Mouse (Mus musculus): Measurements from ENCODE around the gene Zfhx3.

The Zfhx3 gene

DNA sequence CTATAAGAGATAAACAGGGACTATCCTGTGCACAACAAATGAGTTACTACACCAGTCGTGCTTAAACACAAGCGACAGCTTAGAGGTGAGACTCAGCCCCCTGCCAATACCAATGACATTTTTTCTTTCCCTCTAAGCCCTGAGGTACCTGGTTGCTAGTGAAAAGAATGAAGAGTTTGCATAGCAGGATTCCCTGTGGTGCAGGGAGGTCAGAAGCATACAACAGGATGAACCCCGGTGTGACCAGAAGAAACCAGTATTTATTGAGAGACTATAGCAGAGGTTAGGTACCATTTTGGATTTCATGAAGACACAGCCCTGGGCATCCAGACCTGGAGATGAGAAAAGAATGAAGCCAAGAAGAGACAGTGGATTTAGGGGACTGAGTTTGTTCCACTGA lies 498.0 kb downstream of the Zfhx3 start:
- no peak for DNase-seq (ENCODE audit: low read depth, low spot score)

GRCm38 (mm10) chr8:108450847-108451246 lies 508.4 kb downstream of the Zfhx3 start:
- DNase-seq (ENCODE audit: low read depth, low spot score) = no peak

- no peak for DNase-seq (ENCODE audit: low read depth, low spot score)
Observed at GRCm38 (mm10) chr8:108454561-108455311, 512.3 kb downstream of the Zfhx3 start.

DNA sequence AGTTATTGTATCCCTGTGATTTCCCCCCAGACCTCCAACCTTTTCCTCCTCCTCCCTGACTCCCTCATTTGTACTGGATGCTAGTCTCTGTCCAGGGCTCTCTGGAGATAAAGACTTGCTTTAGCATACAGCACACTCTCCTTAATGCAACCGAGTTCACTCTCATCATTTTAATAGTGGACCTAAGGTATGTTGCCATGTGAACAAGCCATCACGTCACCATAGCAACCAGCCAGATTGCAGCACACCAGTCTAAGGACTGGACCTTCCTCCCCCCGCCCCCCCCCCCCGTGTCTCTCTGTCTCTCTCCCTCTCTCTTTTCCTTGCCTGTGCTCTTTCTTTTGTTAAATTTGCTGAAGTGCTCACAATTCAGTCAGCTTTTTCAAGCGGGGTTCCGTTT lies 524.2 kb downstream of the Zfhx3 start:
- no peak for DNase-seq (ENCODE audit: low read depth, low spot score)

DNA sequence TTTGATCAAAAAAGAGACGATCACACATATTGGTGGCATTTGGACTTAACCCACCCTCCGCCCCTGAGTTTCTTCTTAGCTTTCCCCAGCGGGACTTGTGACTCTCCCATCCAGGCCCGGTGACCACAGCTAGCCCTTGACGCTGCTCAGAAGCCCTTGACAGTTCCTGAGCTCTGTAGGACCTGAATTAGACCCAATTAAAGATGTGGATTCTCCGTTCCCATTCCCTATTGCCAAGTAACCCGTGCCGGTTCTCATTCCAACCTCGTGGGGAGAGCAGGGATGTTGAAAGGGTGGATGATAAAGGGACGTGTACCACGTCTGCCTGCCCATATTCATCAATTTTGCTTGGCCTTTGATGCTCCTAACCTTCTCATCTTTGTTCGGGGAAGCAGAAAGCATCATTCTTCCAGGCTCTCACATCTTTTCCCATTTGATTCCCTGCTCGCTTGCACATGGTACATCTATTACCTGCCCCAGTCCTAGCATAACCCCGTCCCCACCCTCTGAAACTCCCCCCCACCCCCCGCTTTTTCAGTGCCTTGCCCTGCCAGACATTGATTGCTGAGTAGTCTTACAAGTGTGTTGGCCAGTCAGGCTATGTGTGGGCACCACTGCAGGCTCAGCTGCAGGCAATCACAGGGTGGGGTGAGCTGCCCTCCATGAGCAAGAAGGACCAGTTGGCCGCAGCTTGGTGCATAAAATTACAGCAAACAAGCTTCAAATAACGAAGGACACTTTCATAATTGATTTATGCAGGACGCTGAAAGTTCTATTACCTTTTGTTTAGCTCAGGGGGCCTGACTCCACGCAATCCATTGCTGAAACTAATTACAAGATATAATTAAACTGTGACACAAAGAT lies 525.0 kb downstream of the Zfhx3 start:
- DNase-seq (ENCODE audit: low read depth, low spot score) = no peak

DNA sequence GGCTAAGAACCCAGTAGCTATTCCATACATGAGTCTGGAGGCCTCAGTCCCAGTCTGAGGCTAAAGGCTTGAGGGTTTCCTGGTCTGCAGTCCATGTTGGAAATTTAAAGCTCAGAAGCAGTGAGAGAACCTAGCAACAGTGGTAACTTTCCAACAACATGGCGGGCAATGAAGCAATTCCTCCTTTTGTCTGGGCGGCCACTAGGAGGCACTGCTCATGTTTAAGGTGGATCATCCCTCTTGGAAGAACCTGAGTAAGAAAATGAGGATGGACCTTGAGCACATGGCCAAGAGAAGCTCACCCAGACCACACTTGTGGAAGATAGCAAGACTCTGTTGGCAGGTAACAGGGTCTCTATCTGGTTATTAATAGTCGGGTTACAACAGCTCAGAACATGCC lies 527.8 kb downstream of the Zfhx3 start:
- DNase-seq (ENCODE audit: low read depth, low spot score) = no peak

- DNase-seq (ENCODE audit: low read depth, low spot score) = no peak
Observed at GRCm38 (mm10) chr8:108474556-108474955, 532.1 kb downstream of the Zfhx3 start.

DNA sequence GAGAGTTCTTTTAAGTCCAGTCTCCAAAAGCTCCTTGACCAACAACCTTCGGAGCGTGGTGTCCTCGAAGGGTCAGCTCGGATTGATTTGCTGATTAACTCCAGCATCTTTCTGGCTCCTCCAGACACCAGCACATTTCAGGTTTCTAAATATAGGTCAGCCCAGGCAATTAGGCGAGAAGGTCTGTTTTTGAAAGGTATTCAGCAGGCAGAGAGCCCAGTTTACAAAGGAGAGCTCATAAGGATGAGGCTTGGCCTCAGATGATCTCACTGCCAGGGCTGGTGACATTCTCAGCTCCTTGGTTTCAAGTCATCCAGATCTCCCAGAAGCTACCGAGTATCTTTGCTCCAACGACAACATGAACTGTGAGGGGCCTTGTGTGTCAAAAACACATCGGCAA lies 535.7 kb downstream of the Zfhx3 start:
- no peak for DNase-seq (ENCODE audit: low read depth, low spot score)

DNA sequence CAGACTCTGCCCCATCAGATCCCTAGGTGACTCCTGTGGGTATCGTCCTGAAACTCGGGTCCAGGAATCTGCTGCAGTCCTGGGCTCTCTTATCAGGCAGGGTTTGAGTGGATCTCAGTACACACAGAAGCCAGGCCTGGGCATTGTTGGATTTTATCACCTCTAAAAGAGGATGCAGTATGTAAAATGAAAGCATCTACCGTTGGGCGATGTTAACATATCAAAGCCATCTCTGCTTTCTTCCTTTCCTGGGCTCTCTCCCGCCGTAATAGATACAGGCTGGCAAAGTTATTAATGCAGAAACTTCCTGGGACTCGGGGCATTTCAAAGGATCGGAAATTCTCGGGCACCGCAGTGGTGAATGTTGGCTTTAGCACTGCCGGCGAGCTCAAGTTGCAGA lies 537.7 kb downstream of the Zfhx3 start:
- DNase-seq (ENCODE audit: low read depth, low spot score) = no peak

DNA sequence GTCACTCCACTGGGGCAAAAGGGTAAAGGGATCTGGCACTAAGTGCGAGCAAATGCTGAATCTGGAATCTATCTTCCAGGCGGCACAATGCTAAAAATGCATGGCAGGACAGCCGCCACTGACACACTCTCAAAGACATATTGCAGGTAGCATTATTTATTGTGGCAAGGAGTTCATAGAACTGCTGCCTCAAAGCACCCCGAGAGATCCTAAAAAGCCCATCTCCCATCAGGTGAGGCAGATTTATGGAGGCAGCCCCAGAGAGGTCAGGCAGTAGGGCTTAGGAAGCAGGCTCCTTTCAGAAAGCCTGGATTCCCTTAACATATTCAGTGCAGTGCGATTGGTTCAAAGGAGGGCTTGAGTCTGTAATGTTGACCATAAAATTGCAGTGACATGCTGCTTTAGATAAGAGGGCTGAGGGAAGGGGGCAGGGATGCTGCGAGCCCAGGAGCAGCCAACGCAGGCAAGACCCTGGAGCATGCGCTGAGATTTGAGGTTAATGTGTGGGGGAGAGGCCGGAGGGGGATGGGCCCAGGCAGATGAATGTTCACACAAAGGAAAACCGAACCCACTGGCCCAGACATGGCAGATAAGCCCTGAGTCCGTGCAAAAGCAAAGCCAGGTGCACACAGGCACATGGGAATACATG lies 538.8 kb downstream of the Zfhx3 start:
- no peak for DNase-seq (ENCODE audit: low read depth, low spot score)

- no peak for DNase-seq (ENCODE audit: low read depth, low spot score)
Observed at GRCm38 (mm10) chr8:108496101-108496500, 553.7 kb downstream of the Zfhx3 start.

DNA sequence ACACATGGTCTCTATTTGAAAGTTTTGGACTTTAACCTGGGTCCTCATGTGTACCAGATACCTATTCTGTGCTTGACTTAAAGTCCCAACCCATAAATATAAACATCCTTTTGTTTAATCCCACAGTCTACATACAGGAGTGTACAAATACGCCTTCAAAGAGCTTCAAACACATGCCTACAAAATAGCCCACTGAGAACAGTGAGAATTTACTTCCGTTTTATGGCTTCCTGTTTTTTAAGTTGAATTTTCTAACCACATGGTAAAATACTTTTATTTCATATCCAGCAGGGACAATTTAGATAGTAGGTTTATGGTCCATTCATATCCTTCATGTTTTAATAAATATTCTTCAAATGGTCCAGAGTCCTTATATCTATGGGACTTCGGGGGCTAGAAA lies 564.3 kb downstream of the Zfhx3 start:
- DNase-seq (ENCODE audit: low read depth, low spot score) = no peak

DNA sequence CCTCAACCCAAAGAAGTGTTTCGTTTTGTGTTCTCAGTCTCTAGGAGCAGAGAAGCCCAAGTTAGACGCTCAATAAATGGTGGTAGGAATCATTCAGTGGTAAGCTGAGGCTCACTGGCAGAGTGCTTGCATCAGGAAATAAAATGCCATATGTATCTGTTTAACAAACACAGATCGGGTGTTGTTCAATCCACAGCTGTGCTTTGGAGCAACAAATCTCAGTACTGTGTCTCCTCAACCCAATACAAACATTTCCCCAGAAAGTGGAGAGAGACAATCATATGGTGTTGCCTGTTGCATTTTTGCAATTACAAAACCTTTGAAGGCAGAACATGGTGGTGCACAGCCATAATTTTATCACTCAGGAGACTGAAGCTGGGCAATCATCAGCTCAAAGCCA lies 565.3 kb downstream of the Zfhx3 start:
- no peak for DNase-seq (ENCODE audit: low read depth, low spot score)

- DNase-seq (ENCODE audit: low read depth, low spot score) = no peak
Observed at GRCm38 (mm10) chr8:108510641-108511325, 568.3 kb downstream of the Zfhx3 start.

DNA sequence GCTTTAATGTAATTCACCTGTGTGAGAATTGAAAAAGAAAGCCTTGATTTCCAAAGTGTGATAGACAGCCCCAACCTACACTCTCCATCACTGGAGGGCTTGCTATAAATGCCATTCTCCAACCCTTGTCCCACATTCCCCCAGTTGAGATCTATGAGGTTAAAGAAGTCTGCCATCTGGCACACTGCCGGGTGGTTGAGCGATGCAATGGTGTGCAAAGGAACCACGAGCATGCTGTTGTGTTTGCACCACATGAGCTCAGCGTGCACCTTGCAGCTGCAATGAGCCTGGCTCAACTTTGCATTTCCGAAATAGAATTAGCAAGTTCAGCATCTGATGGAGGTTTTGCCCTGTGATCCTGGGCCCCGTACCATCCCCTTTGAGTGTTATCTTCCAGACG lies 575.7 kb downstream of the Zfhx3 start:
- no peak for DNase-seq (ENCODE audit: low read depth, low spot score)

- no peak for DNase-seq (ENCODE audit: low read depth, low spot score)
Observed at GRCm38 (mm10) chr8:108522050-108522449, 579.6 kb downstream of the Zfhx3 start.

DNA sequence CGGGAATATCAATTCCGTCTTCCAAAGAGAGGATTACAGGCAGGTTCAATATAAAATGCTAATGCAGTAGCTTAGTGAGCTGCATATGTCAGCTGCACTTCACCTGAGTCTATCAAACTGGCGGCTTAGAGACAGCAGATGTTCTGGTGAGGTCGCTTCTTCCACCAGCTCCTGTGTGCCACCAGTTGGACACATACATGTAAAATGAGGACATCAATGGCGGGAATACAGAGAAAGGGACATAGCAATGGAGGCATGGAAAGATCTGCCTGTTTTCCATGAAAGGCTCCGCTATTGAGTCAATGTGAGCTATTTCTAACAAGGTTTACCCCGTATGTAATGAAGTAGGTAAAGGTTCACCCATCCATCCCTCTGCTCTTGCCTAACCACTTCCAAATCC lies 587.0 kb downstream of the Zfhx3 start:
- no peak for DNase-seq (ENCODE audit: low read depth, low spot score)

GRCm38 (mm10) chr8:108535121-108535876 lies 592.9 kb downstream of the Zfhx3 start:
- DNase-seq (ENCODE audit: low read depth, low spot score) = no peak

GRCm38 (mm10) chr8:108536186-108536585 lies 593.7 kb downstream of the Zfhx3 start:
- no peak for DNase-seq (ENCODE audit: low read depth, low spot score)

DNA sequence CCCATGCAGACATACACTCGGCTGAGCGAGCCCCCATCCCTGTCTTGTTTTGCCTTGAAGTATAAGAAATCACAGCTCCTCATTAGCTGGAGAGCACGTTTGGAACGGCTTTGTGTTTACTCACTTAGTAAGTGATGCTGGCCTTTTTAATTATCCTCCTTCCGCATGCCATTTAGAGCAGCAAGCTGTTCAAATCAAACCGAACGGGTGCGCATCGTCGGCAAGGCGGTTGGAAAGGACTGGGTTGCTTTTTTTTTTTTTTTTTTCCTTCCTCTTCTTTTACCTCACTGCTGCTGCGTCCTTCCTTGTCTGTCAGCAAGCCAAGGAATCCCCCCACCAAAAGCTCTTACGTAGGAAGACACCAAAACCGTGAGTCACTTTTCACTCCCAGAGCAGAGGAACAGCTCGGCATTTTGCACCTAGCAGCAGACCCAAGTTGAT lies 594.5 kb downstream of the Zfhx3 start:
- DNase-seq (ENCODE audit: low read depth, low spot score) = no peak

Measured in CD4-positive helper T cell, adult 2 months (primary cell).